Mouse (Mus musculus) brain, adult 2 months (tissue): ENCODE results near the gene Rab40c.

Experiments used
- DNase-seq: peaks from one replicate; pipeline ENCODE4 v3.0.0; 2011; ENCODE audit warnings: low read depth, low spot score

Gene Rab40c

DNA sequence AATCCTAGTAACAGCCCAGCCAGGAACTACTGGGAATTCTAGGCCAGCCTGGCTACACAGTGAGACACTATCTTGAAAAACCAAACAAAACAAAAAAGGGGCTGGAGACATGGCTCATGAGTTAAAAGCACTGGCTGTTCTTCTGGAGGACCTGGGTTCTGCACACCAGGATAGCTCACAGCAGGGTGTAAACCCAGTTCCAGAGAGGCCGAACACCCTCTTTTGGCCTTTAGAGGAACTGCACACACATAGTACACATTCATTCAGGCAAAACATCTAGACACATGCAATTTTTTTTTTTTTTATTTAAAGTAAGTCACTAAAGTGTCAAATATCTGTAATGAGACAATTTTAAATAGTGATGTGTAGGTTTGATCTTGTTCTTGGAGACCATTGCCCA lies 19.3 kb downstream of the Rab40c start:
- DNase-seq: no peak

DNA sequence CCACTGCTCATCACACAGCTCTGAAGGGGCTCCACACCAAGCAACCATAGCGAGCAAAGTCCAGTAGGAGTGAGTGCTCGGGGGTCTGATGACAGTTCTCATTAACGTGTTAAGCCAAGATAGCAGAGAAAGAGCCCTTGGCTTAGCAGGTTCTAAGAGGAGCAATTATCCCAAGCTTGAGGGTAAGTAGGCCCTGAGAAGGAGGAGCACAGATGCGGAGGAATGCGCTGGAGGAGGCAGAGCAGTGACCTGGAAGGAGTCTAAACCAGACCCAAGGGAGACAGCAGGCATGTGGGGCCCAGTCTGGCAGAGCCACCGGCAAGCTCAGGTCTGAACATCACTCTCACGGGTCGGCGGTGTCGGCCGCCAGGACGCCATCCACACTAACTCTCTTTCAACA lies 23.6 kb downstream of the Rab40c start:
- DNase-seq: no peak

GRCm38 (mm10) chr17:25895415-25895814 lies 24.1 kb downstream of the Rab40c start:
- DNase-seq: peak; percentile 51

- peak; percentile 91 for DNase-seq
These were observed 25.4 kb downstream of the Rab40c start for GRCm38 (mm10) chr17:25893975-25894617.

GRCm38 (mm10) chr17:25888837-25889236 lies 30.7 kb downstream of the Rab40c start:
- DNase-seq: peak; percentile 74

DNA sequence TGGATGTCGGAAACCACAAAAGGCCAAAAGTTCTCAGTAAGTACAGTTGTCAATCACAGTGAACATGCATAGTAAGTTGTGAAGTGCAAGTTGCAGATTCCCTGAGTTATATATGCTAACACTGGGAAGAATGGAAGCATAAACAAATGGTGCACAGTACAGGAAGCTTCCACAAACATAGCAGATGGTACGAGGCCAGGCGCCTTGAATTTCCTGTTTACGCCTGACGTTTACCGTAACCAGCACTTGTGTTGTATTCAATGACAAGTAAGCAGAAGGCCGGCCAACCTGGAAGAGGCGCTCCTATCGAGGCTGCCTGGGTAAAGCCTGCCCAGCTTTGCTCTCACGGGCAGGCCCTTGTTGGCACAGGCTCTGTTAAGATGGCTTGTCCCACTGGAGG lies 32.1 kb downstream of the Rab40c start:
- DNase-seq: no peak

GRCm38 (mm10) chr17:25886806-25887205 lies 32.7 kb downstream of the Rab40c start:
- DNase-seq: no peak

DNA sequence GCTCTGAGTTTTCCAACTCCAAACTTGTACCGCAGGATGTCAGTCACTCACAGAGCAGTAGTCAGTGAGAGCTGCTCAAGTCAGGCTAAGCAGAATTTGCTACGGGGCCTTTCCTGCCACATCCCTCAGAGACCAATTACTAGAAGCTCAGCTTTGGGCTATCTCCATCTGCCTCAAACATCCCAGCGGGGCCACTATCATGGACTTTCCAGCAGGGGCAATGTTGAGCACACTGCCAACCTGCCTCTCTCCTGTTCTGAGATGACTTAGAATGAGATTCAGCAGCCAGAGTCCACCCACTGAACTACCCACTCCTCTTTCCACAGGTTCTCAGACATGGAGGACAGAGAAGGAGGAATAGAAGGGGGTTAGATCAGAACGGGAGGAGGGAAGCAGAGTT lies 33.9 kb downstream of the Rab40c start:
- DNase-seq: peak; percentile 72

DNA sequence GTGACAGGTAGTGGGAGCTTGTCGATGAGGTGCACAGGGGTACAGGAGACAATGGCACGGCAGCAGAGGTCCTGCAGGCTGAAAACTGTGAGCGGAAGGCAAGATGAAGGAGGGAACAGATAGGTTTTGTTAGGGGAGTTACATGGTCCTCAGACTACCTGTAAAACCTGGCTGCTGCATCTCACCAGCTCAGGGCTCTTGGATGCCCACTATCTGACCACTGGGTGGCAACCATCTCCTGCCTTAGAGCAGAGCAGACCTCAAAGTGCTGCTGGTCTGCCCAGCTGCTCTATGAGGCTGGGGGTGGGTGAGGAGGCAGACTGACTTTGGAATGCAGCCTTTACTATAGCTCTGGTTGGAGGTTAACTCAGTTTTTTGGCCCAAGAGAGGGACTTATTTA lies 35.7 kb downstream of the Rab40c start:
- no peak for DNase-seq

- DNase-seq: no peak
These were observed 36.3 kb downstream of the Rab40c start for GRCm38 (mm10) chr17:25883268-25883667.

- DNase-seq: no peak
These were observed 37.2 kb downstream of the Rab40c start for GRCm38 (mm10) chr17:25882306-25882705.

GRCm38 (mm10) chr17:25881691-25882090 lies 37.8 kb downstream of the Rab40c start:
- DNase-seq: no peak

DNA sequence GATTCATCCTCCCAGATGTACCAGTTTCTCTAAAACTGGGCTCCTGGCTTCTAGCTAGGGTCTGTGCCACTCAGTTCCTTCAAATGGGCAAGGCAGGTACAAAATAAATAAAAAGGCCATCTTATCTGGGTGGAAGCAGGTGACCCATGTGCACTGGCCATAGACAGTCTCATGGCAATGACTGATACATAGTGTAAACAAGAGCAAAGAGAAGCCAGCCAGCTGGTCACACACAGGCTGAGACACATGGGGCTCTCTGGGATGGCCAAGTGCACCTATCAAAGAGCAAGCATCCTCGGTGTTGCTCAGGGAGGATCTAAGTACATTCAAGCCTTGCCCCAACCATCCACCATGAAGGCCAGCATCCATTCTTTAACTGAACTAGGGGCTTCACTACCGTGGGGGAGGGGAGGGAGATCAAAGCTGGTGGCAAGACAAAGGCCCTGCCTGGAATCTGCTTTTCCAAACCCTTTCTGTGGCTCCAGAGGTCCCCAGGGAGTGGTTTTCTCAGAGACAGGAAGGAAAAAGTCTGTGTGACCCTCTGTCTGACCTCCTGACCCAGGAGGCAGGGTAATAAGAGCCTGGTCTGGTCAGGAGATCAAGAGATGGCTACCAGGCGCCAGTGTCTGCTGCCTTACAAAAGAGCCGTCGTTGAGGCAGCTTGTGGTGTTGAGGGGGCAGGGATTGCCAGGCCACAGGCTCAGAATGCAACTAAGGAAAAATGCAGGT lies 38.5 kb downstream of the Rab40c start:
- DNase-seq: no peak

DNA sequence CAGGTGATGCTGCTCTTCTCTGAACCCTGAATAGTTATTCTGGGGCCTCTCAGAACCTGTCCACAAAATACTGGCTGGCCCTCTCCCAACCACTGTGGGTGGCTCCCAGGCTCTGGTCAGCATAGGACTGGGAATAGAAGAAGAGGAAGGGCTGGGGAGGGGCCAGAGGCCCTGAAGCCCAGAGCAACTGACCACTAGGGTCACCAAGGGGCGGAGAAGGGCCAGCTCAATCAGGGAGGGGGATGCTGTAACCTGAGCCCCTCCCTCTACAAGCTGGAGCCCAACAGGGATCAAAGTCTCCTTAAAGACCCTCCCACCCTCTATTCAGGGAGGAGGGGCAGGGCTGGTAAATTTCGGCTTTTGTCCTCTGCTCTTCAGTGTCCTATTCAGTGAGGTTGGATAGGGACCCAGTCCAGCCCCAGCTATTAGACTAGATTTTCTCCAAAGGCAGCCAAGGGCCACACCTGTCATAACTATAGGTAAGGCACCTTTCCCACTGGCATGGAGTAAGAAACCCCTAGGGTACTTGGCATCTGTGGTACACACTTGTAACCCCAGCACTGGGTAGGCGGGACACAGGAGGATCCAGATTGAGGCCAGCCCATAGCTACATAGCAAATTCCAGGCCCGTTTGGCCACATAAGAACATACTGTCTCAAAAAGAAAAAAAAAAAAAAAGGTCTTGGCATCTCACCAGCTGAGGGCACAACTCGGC lies 39.2 kb downstream of the Rab40c start, which contains the start of gene Wfikkn1:
TSS of gene Wfikkn1 (minus strand) at position 663 of the 715 bp plus-strand sequence.
- DNase-seq: peak; percentile 48

GRCm38 (mm10) chr17:25879750-25880149 lies 39.8 kb downstream of the Rab40c start:
- DNase-seq: no peak

GRCm38 (mm10) chr17:25879261-25879660 lies 40.3 kb downstream of the Rab40c start:
- DNase-seq: peak; percentile 65

GRCm38 (mm10) chr17:25878611-25879180 lies 40.8 kb downstream of the Rab40c start:
- no peak for DNase-seq

DNA sequence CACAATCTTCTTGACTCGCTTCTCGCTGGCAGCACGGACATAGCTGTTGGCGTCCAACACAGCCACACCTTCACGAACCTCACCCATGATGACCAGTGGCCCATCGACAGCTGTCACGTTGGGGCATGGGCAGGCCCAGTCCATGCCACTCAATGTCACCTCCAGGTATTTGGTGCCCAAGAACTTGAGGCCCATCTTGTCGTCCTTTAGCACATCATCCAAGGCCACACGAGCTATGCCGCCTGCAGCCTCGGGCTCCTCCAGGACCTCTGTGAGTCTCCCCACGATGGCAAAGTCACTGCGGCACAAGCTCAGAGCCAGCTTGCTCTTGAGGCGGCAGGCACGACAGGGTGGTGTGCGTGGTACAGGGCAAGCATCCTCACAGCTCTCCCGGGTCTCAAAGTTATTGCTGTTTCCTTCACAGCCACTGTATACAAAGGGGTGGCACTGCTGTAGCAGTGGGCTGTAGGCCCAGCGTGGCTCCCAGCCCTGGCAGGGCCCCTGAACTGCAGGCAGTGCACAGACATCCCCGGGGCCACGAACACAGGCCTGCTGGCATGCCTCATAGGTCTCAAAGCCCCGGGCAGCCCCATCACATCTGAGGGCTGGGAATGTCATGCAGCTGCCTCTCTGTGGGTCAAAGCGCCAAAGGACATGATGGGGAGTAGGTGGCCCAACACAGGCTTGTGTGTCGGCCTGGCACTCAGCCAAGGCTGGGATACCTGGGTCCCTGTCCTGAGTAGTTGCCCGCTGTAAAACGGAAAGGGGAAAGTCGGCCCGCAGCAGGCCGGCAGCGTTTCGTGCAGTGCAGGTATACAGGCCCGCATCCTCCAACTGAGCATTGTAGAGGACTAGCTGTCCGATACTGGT lies 41.6 kb downstream of the Rab40c start:
- DNase-seq: no peak

GRCm38 (mm10) chr17:25877025-25877424 lies 42.5 kb downstream of the Rab40c start:
- no peak for DNase-seq

GRCm38 (mm10) chr17:25876347-25876915 lies 43.1 kb downstream of the Rab40c start:
- DNase-seq: no peak
